8 mouse cellular contexts compared by ENCODE assay signal in genomic region chr11:69800392-69801197, GRCm38 (mm10). TPM values are rescaled to one million over a fixed set of nuclear protein-coding genes. Genes with fewer than 3 reads are reported as not detected.
DNase-seq lines count a peak whose midpoint lies in the region; ATAC-seq lines count a peak whose summit lies in the region.

No protein-coding gene starts in this region.

- H3K4me2 ChIP-seq in forebrain, embryonic 14.5 days (ENCODE audit: low read length): peak overlapping the region; percentile 98
- peak overlapping the region; percentile 94 for H3K4me2 ChIP-seq in liver, embryonic 11.5 days
- peak overlapping the region; percentile 96 for H3K4me2 ChIP-seq in neural tube, embryonic 13.5 days

- H3K27me3 ChIP-seq in forebrain, embryonic 14.5 days (replicated peaks; ENCODE audit: control insufficient read depth, insufficient read depth, low read length): peaks cover 21% of the 10 kb centered on the region
- peaks cover 85% of the 10 kb centered on the region for H3K27me3 ChIP-seq in liver, embryonic 11.5 days (replicated peaks; ENCODE audit: control insufficient read depth, insufficient read depth, low read length)
- peaks cover 44% of the 10 kb centered on the region for H3K27me3 ChIP-seq in neural tube, embryonic 13.5 days

- peak; percentile 80 for ATAC-seq in forebrain, embryonic 14.5 days
- ATAC-seq in liver, embryonic 11.5 days (replicated peaks; ENCODE audit: low FRiP score): no peak
- peak; percentile 72 for ATAC-seq in neural tube, embryonic 13.5 days (ENCODE audit: low read depth)

- intact Hi-C loops in heart, postnatal 25 days (cut with DNase I): no loop called here

- H3K4me3 ChIP-seq in forebrain, embryonic 14.5 days (ENCODE audit: low read depth, low read length): peak overlapping the region; percentile 56
- H3K4me3 ChIP-seq in liver, embryonic 11.5 days (ENCODE audit: low read depth, low read length): peak overlapping the region; percentile 51
- peak overlapping the region; percentile 60 for H3K4me3 ChIP-seq in neural tube, embryonic 13.5 days

- WGBS in forebrain, embryonic 14.5 days: under 1% methylated on average over 36 of the region's 36 CpGs
- 1% methylated on average over 36 of the region's 36 CpGs for WGBS in liver, embryonic 11.5 days
- under 1% methylated on average over 36 of the region's 36 CpGs for WGBS in neural tube, embryonic 13.5 days

- peak; percentile 97 for DNase-seq in heart, adult 11 months
- no peak for DNase-seq in heart, postnatal 25 days (ENCODE audit: low spot score)
- peak; percentile 49 for DNase-seq in Muller cell, postnatal 12 days (ENCODE audit: inconsistent ontology term)
- peak; percentile 90 for DNase-seq in forebrain, embryonic 14.5 days (ENCODE audit: low spot score)
- peak; percentile 42 for DNase-seq in induced T-regulatory cell, adult 2 months (ENCODE audit: low read depth)
- peak; percentile 79 for DNase-seq in liver, embryonic 11.5 days (ENCODE audit: low spot score)
- no peak for DNase-seq in adipocyte (ENCODE audit: low spot score)

- no peaks in the 10 kb centered on the region for H3K9me3 ChIP-seq in forebrain, embryonic 14.5 days (replicated peaks; ENCODE audit: control insufficient read depth, low read length)
- H3K9me3 ChIP-seq in liver, embryonic 11.5 days (ENCODE audit: control insufficient read depth, low read length): no peaks in the 10 kb centered on the region
- H3K9me3 ChIP-seq in neural tube, embryonic 13.5 days: no peaks in the 10 kb centered on the region

- peak overlapping the region; percentile 88 for H3K27ac ChIP-seq in forebrain, embryonic 14.5 days (ENCODE audit: low read depth, low read length)
- H3K27ac ChIP-seq in liver, embryonic 11.5 days (ENCODE audit: low read depth, low read length): peak overlapping the region; percentile 16; the same call in 1 of the 2 replicates
- peak overlapping the region; percentile 94 for H3K27ac ChIP-seq in neural tube, embryonic 13.5 days (replicated peaks)

- peak overlapping the region; percentile 73 for H3K9ac ChIP-seq in forebrain, embryonic 14.5 days (ENCODE audit: low read length)
- peak overlapping the region; percentile 35 for H3K9ac ChIP-seq in liver, embryonic 11.5 days (ENCODE audit: low read depth, low read length)
- peak overlapping the region; percentile 82 for H3K9ac ChIP-seq in neural tube, embryonic 13.5 days

- peaks cover 46% of the 10 kb centered on the region for H3K4me1 ChIP-seq in forebrain, embryonic 14.5 days (ENCODE audit: control insufficient read depth, insufficient read depth, low read length)
- peaks cover 46% of the 10 kb centered on the region for H3K4me1 ChIP-seq in liver, embryonic 11.5 days (replicated peaks; ENCODE audit: control insufficient read depth, insufficient read depth, low read length)
- peaks cover 78% of the 10 kb centered on the region for H3K4me1 ChIP-seq in neural tube, embryonic 13.5 days (replicated peaks)

- no peaks in the 10 kb centered on the region for H3K36me3 ChIP-seq in forebrain, embryonic 14.5 days (ENCODE audit: control insufficient read depth, insufficient read depth, low read length)
- no peaks in the 10 kb centered on the region for H3K36me3 ChIP-seq in liver, embryonic 11.5 days (ENCODE audit: control insufficient read depth, insufficient read depth, low read length)
- H3K36me3 ChIP-seq in neural tube, embryonic 13.5 days: 0 out of 2 replicates have a peak, but pooled peaks cover 4% of the 10 kb centered on the region

RNA-seq across cellular contexts. Expression of gene Fgf11, which starts 1.1 kb away (rescaled TPM):
- total RNA-seq in heart, postnatal 25 days (2021): 1 to 10 TPM; 2.2 to 2.4 TPM
- polyA plus RNA-seq in forebrain, embryonic 14.5 days (2014; fragmentation: Nextera tagmentation; extraction: Ambion mirVana): 2.9 and 3.0 TPM in 2 replicates
- polyA plus RNA-seq in liver, embryonic 11.5 days (2014; fragmentation: Nextera tagmentation; extraction: Ambion mirVana): 1.2 TPM in 2 replicates
- 6.8 and 8.9 TPM in 2 replicates for polyA plus RNA-seq in neural tube, embryonic 13.5 days (2015; fragmentation: Nextera tagmentation; extraction: Ambion mirVana)

RNA-seq across cellular contexts. Expression of gene Tmem102, which starts 4.8 kb away (rescaled TPM):
- total RNA-seq in heart, postnatal 25 days (2021): under 1 TPM; 0.26 to 0.45 TPM
- 0.15 and 0.52 TPM in 2 replicates for polyA plus RNA-seq in forebrain, embryonic 14.5 days (2014; fragmentation: Nextera tagmentation; extraction: Ambion mirVana)
- polyA plus RNA-seq in liver, embryonic 11.5 days (2014; fragmentation: Nextera tagmentation; extraction: Ambion mirVana): 0.96 and 1.2 TPM in 2 replicates
- 0.74 and 1.4 TPM in 2 replicates for polyA plus RNA-seq in neural tube, embryonic 13.5 days (2015; fragmentation: Nextera tagmentation; extraction: Ambion mirVana)

RNA-seq across cellular contexts. Expression of gene Chrnb1, which starts 4.9 kb away (rescaled TPM):
- 1 to 10 TPM; 4.8 to 5.0 TPM for total RNA-seq in heart, postnatal 25 days (2021)
- 0.68 and 1.4 TPM in 2 replicates for polyA plus RNA-seq in forebrain, embryonic 14.5 days (2014; fragmentation: Nextera tagmentation; extraction: Ambion mirVana)
- 1.3 and 1.4 TPM in 2 replicates for polyA plus RNA-seq in liver, embryonic 11.5 days (2014; fragmentation: Nextera tagmentation; extraction: Ambion mirVana)
- polyA plus RNA-seq in neural tube, embryonic 13.5 days (2015; fragmentation: Nextera tagmentation; extraction: Ambion mirVana): 2.4 and 4.5 TPM in 2 replicates

RNA-seq across cellular contexts. Expression of gene Gm39566, which starts 14.5 kb away (rescaled TPM):
- total RNA-seq in heart, postnatal 25 days (2021): not detected
- not detected in 2 replicates for polyA plus RNA-seq in forebrain, embryonic 14.5 days (2014; fragmentation: Nextera tagmentation; extraction: Ambion mirVana)
- polyA plus RNA-seq in liver, embryonic 11.5 days (2014; fragmentation: Nextera tagmentation; extraction: Ambion mirVana): not detected in 2 replicates
- polyA plus RNA-seq in neural tube, embryonic 13.5 days (2015; fragmentation: Nextera tagmentation; extraction: Ambion mirVana): not detected in 2 replicates

RNA-seq across cellular contexts. Expression of gene Spem2, which starts 17.7 kb away (rescaled TPM):
- total RNA-seq in heart, postnatal 25 days (2021): not detected
- not detected in 2 replicates for polyA plus RNA-seq in forebrain, embryonic 14.5 days (2014; fragmentation: Nextera tagmentation; extraction: Ambion mirVana)
- polyA plus RNA-seq in liver, embryonic 11.5 days (2014; fragmentation: Nextera tagmentation; extraction: Ambion mirVana): not detected in 2 replicates
- not detected in 2 replicates for polyA plus RNA-seq in neural tube, embryonic 13.5 days (2015; fragmentation: Nextera tagmentation; extraction: Ambion mirVana)

Comparison
In these comparisons a context has a peak if more than half of its experiments do, and no peak if none do; other contexts are left out.
1. DNase-seq: peak in heart, adult 11 months (single experiment), Muller cell, postnatal 12 days (single experiment), forebrain, embryonic 14.5 days (single experiment), induced T-regulatory cell, adult 2 months (single experiment) and liver, embryonic 11.5 days (single experiment); none in heart, postnatal 25 days (single experiment) and adipocyte (single experiment).
2. H3K27ac ChIP-seq: peak in every context shown above with its lines; median percentile 94 in neural tube, embryonic 13.5 days; 88 in forebrain, embryonic 14.5 days; 16 in liver, embryonic 11.5 days.
3. Peak in every context shown above with its lines, with median percentiles within 50 percentile points of each other: H3K4me2 ChIP-seq, H3K4me3 ChIP-seq and H3K9ac ChIP-seq.